Mouse (Mus musculus) neural tube, embryonic 11.5 days (tissue): ENCODE measurements around the gene Dach1. TPM values are rescaled to one million over a fixed set of nuclear protein-coding genes. Genes with fewer than 3 reads are reported as not detected.

Experiments
- ATAC-seq: fragments of 200-750 bp; cut with Nextera tagmentation; 2 replicates; pipeline ENCODE4 v1.8.0; 2017; ENCODE audit warnings: moderate number of reproducible peaks, mild to moderate bottlenecking, moderate TSS enrichment, moderate library complexity; ENCODE audit not compliant: insufficient read depth, low FRiP score, low TSS enrichment
- DNase-seq: peaks from one replicate; pipeline ENCODE4 v3.0.0-alpha.2; 2015; ENCODE audit warnings: low spot score
- H3K27ac ChIP-seq: fragments of 300-500 bp; sonication (generic); 2 replicates; pipeline ENCODE4 v1.5.1; 2014; ENCODE audit warnings: low read depth, mild to moderate bottlenecking, low read length
- H3K27me3 ChIP-seq: fragments of 300-500 bp; sonication (generic); 2 replicates; pipeline ENCODE4 v1.6.1; 2014; ENCODE audit warnings: mild to moderate bottlenecking, low read length, mixed read lengths; ENCODE audit not compliant: control insufficient read depth, insufficient read depth
- H3K36me3 ChIP-seq: fragments of 300-500 bp; sonication (generic); 2 replicates; pipeline ENCODE4 v1.6.1; 2014; ENCODE audit warnings: mild to moderate bottlenecking, low read length, moderate library complexity, mixed read lengths; ENCODE audit not compliant: control insufficient read depth, insufficient read depth
- H3K4me1 ChIP-seq: fragments of 300-500 bp; sonication (generic); 2 replicates; pipeline ENCODE4 v1.6.1; 2014; ENCODE audit warnings: low read length, mixed read lengths; ENCODE audit not compliant: control insufficient read depth, insufficient read depth
- H3K4me2 ChIP-seq: fragments of 300-500 bp; sonication (generic); 2 replicates; pipeline ENCODE4 v1.6.1; 2014; ENCODE audit warnings: low read depth, mild to moderate bottlenecking, moderate library complexity
- H3K4me3 ChIP-seq: fragments of 300-500 bp; sonication (generic); 2 replicates; pipeline ENCODE4 v1.5.1; 2014; ENCODE audit warnings: low read depth, low read length
- H3K9ac ChIP-seq: fragments of 300-500 bp; sonication (generic); 2 replicates; pipeline ENCODE4 v1.6.1; 2014; ENCODE audit warnings: mild to moderate bottlenecking, low read length
- H3K9me3 ChIP-seq: fragments of 300-500 bp; sonication (generic); 2 replicates; pipeline ENCODE4 v1.6.1; 2016; ENCODE audit warnings: low read length; ENCODE audit not compliant: control insufficient read depth
- WGBS: fragments of 180-500 bp; shearing (Covaris S2); extraction: QIAGEN DNeasy Blood & Tissue Kit; methylation state at CpG from one replicate; pipeline ENCODE4 v1.1.7; 2014; 5-methylcytosine and 5-hydroxymethylcytosine counted together
- polyA plus RNA-seq: library from polyadenylated mRNA; unstranded; fragments of >200 nt; fragmentation: Nextera tagmentation; extraction: Ambion mirVana; gene quantifications from 2 replicates; pipeline ENCODE4 v1.2.1, GENCODE M21; 2014

Gene Dach1
- polyA plus RNA-seq, 1 experiment from 2014 or later, result 21.8 TPM

GRCm38 (mm10) chr14:97742785-97743184 is 426.8 kb downstream of the Dach1 start:
- no peak overlapping the region for H3K27ac ChIP-seq
- no peaks in the 10 kb centered on the region for H3K27me3 ChIP-seq
- 73% methylated on average over 4 of the region's 4 CpGs for WGBS
- no peak overlapping the region for H3K4me3 ChIP-seq
- no peaks in the 10 kb centered on the region for H3K9me3 ChIP-seq
- no peaks in the 10 kb centered on the region for H3K36me3 ChIP-seq
- H3K9ac ChIP-seq, result no peak overlapping the region
- H3K4me1 ChIP-seq, result no peaks in the 10 kb centered on the region
- no peak for DNase-seq
- ATAC-seq, result no peak
- no peak overlapping the region for H3K4me2 ChIP-seq
